Mouse (Mus musculus) regulatory T cell (primary cell): ENCODE results near the gene Ccpg1os.

Source experiments
- in situ Hi-C: fragments of 300-600 bp; cut with MboI, MseI; formaldehyde crosslinking; loops from one replicate; pipeline ENCODE4 v1.15.1; 2025; ENCODE audit warnings: high pct_unique_total_duplicates

Gene Ccpg1os

DNA sequence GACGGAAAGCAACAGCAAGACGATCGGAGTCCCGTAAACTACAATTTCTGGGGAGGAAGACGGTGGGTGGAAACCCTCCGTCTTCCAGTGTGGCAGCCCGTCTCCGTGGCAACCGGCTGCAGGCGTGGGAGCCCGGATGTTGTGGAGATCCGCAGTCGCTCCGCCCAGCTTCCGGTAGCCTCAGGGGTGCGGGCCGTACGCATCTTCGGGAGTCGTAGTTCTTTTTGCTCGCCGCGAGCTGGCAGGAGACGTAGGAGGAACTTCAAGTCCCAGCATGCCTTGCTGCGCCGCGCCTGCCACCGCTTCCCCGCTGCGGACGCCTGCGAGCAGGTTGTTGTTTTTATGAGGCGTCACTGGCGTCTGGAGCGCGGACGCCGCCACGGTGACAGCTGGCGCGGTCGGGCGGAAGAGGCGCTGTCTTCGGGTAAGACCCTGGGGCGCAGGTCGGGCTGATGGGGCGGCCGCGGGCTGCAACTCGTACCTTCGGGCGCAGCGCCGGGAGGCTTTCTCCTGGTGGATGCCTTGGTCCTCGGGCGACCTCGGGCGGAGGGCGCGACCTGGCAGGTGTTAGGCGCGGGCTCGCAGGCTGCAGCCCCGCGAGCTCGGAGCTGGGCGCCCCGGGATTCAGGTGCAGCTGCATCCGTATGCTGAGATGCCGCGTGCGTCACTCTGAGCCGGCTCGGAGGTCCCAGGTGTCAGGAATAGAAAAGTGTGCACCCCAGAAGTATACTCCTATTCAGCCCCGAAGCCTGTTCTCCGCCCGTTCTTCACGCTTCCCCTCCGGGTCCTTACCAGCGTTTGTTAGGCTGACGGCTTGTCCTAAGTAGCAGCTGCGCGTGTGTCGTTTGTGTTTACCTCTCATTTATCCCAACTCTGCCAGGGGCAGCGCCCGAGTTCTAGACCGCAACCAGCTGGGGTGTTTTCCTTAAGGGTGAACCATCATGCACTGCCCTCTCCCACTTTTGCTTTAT is at the start of gene Ccpg1os, which contains the start of gene Ccpg1:
TSS of gene Ccpg1os (minus strand) at position 133 of the 971 bp plus-strand sequence.
TSS of gene Ccpg1 (plus strand) at position 180 of the 971 bp plus-strand sequence.
- in situ Hi-C loops, result no loop called here

DNA sequence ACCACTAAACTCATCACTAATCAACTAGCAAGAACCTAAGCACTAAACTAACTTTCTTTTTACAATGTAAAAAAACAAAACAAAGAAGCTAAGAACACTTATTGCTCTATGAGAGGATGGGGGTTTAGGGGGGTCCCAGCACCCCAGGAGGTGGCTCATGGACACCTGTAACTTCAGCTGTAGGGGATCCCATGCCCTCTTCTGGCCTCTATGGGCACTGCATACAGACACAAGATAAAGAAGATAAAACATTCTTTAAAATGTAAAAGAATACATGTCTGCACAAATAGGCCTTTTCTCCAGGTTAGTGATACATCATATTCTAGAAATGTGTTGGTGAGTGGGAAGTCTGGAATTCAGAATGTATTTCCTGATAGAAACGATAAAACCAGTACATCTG is 48.2 kb upstream of the Ccpg1os start:
- in situ Hi-C loops, result no loop called here

DNA sequence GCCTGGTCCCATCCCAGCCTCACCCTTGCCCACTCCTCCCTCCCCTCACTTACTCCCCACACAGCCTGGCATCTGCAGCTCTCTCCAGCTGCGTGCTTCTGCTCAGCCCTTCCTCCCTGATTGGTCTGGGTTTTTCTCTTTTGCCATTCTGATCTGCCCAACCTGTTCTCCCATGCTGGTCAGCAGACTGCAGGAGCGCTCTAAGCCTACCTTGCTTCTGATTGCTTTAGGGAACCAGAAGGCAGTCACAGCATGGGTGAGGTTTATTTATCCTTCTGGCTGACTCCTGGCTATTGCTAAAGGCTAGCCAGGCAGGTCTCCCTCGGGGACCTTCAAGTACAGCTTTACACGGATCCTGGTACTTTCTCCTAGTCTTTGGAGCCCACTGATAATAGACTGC is 46.2 kb upstream of the Ccpg1os start:
- in situ Hi-C loops, result no loop called here

DNA sequence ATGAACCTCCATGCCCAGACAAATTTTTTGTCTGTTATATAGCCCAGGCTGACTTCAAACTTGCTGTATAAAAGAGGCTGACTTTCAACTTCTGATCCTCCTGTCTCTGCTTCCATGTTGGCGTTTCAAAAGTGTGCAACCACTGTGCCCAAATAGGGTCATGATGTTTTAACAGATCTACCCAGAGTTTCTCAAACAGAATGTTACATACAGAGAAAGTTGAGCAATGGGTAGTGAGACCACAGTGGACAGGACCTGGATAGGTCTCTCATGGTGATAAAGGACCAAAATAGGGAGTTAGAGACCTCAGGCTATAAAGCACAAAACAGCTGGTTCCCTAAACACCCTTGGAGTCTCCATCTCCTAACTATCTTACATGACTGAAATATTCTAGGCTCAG is 45.3 kb upstream of the Ccpg1os start:
- in situ Hi-C loops, result no loop called here

DNA sequence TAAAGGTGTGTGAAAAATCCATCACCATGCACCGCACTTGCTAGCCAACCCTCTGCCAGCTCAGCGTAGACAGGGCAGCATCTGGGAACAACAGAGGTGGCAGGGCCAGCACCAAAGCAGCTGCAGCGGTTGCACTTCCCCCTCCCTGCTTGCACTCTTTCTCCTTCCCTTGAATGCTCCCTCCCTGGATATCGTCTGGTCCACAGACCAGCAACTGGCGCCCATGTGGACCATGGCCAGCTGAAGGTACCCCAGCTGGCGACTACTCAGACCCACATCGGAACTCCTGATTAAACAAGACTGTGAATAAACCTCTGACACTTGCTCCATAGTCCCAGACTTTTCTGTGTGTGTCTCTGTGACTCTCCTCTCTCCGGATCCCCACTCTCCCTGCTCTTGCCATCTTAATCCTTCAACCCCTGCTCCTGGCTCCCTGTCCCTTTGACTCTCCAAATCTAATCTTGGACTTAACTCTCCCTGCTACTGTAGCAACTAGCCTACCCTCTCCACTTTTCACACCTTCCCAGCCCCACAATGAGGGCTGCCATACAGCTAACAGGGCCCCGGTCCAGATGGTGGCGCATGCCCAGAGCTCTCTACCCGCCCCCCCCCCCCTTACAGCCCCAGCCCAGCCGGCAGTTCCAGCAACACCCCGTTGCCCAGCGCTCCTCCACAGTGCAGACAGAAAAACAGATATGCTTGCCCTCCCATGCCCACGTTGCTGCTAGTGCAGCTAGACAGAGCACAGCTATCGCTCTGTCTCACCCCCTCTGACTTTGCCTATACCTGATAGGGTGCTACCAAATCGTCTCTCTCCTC is 40.8 kb upstream of the Ccpg1os start:
- in situ Hi-C loops, result no loop called here

DNA sequence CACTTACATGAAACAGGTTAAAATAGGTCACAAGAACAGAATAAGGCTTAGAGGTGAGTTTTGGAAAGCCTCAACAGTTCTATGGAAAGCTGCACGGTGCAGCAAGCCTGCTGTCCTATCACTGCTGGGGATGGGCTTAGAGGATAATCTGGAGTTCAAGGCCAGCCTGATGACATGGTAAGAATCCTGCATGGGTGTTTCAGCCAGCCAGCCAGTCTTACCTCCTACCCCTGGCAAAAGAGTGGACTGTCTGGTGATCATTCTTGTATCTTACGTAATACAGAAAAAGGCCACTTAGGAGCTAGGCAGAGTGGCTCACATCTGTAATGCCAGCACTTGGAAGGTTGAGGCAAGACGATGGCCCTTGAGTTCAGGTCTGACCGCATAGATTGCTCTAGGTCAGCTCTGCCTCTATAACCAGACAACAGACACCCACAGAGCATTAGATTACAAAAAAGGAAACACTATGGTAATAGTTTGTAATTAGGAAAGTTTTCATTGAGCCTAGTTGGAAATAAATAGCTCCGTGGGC is 35.5 kb upstream of the Ccpg1os start:
- in situ Hi-C loops, result loop anchor here (25.0 kb wide), 1 partner anchor 1208 kb away; no protein-coding TSS in a partner anchor

DNA sequence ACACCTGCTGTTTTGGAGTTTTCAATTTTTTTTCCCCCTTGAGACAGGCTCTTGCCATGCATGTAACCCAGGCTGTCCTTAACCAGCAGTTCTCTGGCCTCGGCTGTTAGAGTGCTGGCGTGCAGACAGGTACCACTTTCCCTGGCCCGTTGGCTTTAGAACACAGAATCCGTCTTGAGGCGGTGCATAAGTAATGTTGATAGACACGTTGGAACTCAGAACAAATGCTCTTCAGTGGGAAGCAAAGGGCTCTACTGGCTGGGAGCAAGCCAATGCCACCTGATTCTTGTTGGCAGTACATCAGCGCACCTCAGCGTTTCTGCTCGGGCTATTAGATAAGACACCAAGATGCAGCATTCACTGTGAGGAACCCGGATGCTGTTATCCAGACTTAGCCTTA is 34.7 kb upstream of the Ccpg1os start:
- in situ Hi-C loops, result loop anchor here (10.0 to 25.0 kb wide), 2 partner anchors 185 to 1208 kb away; no protein-coding TSS in a partner anchor

DNA sequence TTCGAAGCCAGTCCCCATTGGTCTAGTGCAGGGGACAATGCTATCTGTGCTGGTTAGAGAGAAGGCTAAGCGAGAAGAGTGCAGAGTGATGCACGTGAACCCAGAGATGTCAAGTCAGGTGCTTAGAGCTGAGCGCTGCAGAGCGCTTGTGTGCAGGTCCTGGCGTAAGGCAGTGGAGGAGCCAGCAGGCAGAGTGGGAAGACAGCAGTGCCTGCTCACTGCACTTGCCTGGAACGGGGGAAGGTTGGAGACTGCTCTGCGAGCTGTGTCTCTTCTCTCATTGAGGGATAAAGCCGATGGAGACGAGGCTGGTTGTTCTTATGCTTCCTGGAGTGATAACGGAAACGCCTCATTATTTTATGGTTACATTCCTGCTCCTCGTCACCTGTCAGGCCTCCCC is 29.5 kb upstream of the Ccpg1os start:
- in situ Hi-C loops, result loop anchor here (10.0 to 25.0 kb wide), 2 partner anchors 180 to 1202 kb away; no protein-coding TSS in a partner anchor

DNA sequence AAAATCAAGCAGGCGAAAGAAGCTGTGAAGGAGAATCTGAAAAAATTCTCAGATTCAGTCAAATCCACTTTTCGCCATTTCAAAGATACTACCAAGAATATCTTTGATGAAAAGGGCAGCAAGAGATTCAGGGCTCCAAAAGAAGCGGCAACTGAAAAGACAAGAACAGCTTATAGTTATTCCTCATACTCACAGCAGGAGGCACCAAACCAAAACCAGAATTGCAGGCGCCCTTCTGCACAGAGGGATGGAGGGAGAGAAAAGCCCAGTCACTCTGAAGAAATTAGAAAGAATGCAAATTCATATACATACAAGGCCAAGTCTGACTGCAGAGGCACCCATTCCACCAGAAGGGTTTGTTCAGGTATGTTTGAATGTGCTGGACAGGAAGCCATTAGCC is 27.4 kb upstream of the Ccpg1os start:
- in situ Hi-C loops, result loop anchor here (10.0 to 25.0 kb wide), 2 partner anchors 178 to 1200 kb away; no protein-coding TSS in a partner anchor

DNA sequence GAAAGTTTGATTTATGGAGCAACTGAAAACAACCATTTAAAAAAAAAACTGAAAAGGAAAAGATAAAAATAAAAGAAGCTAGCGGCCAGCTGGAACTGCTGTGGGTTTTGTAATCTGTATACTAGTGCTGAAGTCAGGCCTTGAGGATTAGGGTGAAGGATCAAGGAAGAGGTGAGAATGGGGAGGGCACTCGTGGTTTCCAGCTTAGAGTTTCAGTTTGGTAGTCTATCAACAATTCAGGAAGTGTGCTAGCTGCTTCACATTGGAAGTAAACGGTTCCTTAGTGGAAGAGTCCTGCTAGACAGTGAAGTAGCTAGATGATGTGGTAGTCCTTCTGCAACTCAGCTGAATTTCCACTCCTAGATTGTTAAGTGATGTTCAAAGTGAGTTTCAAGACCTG is 23.2 kb upstream of the Ccpg1os start:
- in situ Hi-C loops, result loop anchor here (25.0 kb wide), 1 partner anchor 1196 kb away; no protein-coding TSS in a partner anchor

DNA sequence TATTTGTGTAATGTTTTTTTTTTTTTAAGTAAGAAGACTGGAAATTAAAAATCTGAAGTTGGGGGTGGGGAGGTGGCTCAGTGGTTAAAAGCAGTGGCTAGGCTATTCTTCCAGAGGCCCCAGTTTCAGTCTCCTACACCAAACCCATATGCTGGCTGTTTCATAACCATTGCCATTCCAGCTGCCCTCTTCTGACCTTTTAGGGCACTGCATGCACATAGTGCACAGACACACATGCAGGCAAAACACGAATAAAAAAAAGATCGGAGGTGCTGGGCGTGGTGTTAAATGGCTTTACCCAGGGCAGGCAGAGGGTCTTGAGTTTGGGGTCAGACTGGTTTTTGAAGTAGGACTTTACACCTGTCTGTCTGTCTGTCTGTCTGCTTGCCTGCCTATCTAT is 21.0 kb upstream of the Ccpg1os start:
- in situ Hi-C loops, result loop anchor here (25.0 kb wide), 1 partner anchor 1194 kb away; no protein-coding TSS in a partner anchor

DNA sequence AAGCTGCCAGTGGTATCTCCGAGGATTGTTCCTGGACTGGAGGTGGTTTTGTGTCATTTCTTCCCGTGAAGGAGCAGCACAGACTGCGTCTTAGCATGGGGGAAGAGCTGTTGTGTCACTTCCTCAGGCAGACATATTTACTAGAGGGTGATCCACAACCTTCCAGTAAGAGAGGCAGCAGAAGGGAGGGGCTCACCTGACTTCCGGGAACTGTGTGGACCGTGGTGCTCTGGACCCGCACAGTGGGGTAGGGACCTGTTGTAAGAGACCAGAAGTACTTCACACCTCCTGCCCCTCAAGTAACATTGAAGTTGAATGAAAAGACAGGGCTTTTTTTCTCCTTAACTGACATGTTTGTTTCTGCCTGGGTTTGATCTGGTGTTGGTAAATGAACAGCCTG is 19.9 kb upstream of the Ccpg1os start:
- in situ Hi-C loops, result loop anchor here (25.0 kb wide), 1 partner anchor 1193 kb away; no protein-coding TSS in a partner anchor

DNA sequence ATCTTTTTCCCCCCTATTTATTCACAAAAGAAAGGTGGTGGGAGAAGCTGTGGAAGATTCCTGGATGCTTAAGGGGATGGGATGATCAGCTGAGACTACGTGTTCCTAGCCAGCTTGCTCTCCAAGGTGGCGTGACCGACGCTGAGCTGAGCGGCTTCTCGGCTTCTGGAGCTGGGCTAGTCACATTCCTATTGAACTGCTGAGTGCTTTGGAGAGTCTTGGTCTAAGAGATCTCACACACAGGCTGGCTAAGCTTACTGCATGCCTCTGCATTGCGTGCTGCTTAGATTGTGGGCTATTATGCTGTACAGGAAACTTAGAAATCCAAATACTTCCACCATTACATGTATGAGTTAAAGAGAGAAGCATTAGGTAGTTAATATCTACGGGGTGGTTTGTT is 18.9 kb upstream of the Ccpg1os start:
- in situ Hi-C loops, result loop anchor here (25.0 kb wide), 1 partner anchor 1192 kb away; no protein-coding TSS in a partner anchor

DNA sequence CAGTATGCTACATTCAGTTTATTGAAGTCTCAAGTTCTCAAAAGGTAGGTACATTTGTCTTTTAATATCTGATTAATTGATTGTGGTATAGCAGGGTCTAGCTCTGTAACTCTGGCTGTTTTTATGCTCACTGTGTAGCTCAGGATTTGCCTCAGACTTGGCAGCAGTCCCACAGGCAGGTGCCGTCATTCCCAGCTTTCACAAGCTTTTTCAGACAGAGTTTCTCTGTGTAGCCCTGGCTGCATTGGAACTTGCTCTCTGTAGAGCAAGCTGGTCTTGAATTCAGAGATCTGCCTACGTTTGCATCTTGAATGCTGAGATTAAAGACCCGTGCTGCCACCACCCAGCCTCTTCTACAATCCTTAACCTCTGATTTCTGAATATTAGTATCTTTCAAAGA is 17.0 kb upstream of the Ccpg1os start:
- in situ Hi-C loops, result loop anchor here (25.0 kb wide), 1 partner anchor 1190 kb away; no protein-coding TSS in a partner anchor

DNA sequence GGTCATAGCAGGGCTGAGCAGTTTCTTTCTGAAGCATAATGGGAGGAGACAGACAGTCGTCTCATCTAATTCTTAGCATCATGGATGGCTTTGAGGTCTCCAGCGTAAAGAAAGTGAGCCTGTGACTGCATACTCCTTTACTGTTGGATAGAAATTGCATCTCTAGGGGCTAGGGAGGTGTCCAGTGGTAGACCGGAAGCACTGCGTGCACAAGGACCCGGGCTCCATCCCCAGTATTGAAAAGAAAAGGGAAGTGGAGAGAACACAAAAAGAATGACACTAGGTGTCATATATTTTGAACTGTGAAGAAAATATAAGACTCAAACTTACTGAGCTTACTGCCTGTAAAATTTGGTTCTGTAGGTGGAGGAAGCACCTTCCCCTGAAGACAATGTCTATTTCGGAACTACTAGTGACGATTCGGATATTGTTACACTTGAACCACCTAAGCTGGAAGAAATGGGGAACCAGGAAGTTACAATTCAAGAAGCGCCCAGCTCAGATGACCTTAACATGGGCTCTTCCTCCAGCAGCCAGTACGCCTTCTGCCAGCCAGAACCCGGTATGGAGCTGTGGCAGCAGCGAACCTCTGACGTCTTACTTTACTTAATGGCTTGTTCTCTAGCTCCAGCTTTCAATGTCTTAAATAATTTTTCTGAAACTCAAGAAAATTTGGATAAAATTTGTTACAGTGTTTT is 16.3 kb upstream of the Ccpg1os start:
- in situ Hi-C loops, result loop anchor here (25.0 kb wide), 1 partner anchor 1189 kb away; no protein-coding TSS in a partner anchor

DNA sequence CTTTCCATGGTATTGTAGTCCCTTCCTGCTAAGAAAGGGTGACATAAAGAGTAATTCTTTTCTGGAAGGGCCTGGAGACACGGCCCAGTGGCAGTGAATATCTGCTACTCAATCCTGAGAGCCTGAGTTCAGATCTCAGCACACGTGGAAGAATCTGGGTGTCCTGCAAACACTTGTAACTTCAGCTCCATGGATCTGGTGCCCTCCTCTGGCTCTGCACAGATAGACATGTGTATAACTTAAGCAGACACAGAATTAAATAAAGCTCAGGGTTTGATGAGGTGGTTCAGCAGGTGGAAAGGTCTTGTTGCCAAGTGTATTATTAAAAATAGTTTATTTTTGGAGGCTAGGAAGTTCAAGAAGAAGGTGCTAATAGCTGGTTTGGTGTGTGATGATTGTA is 15.3 kb upstream of the Ccpg1os start:
- in situ Hi-C loops, result loop anchor here (25.0 kb wide), 1 partner anchor 1188 kb away; no protein-coding TSS in a partner anchor

DNA sequence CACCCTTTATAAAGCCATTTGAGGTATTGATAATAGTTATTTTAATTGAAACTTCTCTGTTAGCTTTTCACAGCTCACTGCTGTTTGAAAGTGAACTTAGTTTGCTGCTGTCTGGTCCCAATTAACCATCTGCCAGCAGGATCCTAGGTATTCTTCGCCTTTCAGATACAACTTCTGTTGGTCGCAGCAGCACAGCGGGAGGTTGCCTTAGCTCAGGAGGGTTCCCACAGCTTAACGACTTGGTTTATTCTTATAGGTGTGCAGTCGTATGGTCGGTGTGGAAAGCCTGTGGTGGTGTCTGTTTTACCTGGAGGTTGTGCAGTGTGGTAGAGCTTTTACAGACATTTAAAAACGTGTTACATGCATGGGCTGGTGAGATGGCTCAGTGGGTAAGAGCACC is 11.6 kb upstream of the Ccpg1os start:
- in situ Hi-C loops, result no loop called here

DNA sequence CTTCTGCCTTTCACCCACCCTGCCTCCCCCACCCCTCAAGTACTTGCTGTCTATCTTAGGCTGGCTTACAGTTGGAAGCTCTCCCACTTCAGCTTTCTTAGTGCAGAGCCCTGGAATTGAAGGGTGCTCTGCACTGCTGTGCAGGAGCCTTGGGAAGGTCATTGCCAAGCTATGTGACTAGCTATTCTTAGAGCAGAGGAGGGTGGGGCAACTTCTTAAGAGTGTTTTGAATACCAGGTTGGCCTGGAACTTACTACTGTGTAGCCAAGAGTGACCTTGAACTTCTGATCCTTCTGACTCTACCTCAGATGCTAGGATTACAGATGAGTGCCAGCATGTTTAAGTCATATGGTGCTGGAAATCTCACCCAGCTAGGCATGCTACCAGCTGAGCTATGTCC is 11.0 kb upstream of the Ccpg1os start:
- in situ Hi-C loops, result no loop called here

DNA sequence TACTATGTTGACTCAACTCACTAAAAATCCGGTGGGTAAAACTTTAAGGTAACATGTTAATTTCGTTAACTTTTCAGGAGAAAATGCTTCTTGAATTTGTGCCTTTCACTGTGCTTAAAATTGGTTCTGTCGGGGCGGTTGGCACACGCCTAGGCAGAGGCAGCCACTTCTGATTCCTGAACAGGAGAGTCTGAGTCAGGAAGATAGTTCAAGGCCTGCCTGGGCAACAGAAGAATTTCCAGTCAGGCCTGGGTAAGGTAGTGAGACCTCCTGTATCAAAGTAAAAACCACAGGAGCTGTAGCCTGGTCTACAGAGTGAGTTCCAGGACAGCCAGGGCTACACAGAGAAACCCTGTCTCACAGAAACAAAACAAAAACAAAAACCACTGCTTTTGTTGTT is 7.4 kb upstream of the Ccpg1os start:
- in situ Hi-C loops, result no loop called here

DNA sequence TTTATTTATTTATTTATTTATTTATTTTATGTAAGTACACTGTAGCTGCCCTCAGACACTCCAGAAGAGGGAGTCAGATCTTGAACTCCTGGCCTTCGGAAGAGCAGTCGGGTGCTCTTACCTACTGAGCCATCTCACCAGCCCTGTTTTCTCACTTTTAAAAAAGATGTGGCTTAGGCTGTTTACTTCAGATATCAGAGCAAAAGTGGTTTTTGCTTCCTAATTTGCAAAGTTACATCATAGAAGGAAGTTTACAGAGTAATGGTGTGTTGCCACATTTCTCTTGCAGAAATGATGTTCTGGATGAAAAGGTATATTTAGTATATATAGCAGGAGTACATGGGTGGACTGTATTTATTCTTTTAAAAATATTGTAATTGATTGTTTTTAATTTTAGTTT is 6.2 kb upstream of the Ccpg1os start:
- in situ Hi-C loops, result no loop called here

DNA sequence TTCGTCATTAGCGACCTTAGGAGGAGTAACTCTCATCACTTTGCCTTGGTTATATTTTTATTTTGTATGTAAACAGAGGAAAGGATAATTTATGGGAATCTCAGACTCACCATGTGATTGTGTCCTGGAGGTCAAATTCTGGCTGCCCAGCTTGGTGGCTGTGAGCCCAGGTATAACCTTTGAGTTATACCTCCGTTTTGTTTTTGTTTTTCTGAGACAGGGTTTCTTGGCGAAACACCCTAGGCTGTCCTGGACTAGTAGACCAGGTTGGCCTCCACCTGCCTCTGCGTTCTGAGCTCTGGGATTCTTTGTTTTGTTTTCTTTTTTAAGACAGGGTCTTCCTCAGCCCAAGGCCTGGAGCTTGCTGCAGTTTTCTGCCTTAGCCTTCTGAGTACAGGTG is 3.5 kb upstream of the Ccpg1os start:
- in situ Hi-C loops, result no loop called here
